In genomic region chr17:84110945-84111344, GRCm38 (mm10) we compare ENCODE assay signal across 16 mouse cellular contexts.
DNase-seq lines count a peak whose midpoint lies in the region; ATAC-seq and TF ChIP-seq lines count a peak whose summit lies in the region.
"Had no signal": no experiment of that assay in that cellular context is flagged by ENCODE, and none has a peak within 500 bp of the region (broad histone marks: within the 10 kb centered on the region; RNA-seq: fewer than 3 reads in every experiment).

No protein-coding gene starts in this region.

- no peak overlapping the region for H3K4me3 ChIP-seq in heart, embryonic 16.5 days (ENCODE audit: low read length)
- H3K4me3 ChIP-seq in thymus, adult 2 months (ENCODE audit: control insufficient read depth, insufficient read depth, low read length), result no peak overlapping the region
- H3K4me3 ChIP-seq in embryonic facial prominence, embryonic 15.5 days (replicated peaks), result no peak overlapping the region
- H3K4me3 ChIP-seq in small intestine, adult 2 months (ENCODE audit: low read depth, low read length), result no peak overlapping the region
- H3K4me3 ChIP-seq in liver, embryonic 11.5 days (ENCODE audit: low read depth, low read length), result no peak overlapping the region
- H3K4me3 ChIP-seq: neural tube, embryonic 13.5 days had no signal

- WGBS in heart, embryonic 16.5 days, result 77% methylated on average over 9 of the region's 9 CpGs
- WGBS in thymus, adult 2 months, result 29% methylated on average over 9 of the region's 9 CpGs
- 86% methylated on average over 9 of the region's 9 CpGs for WGBS in embryonic facial prominence, embryonic 15.5 days
- WGBS in small intestine, adult 2 months, result 46% methylated on average over 9 of the region's 9 CpGs
- 77% methylated on average over 9 of the region's 9 CpGs for WGBS in liver, embryonic 11.5 days

- peak overlapping the region; percentile 41 for H3K27ac ChIP-seq in heart, embryonic 16.5 days (ENCODE audit: low read length)
- no peak overlapping the region for H3K27ac ChIP-seq in thymus, adult 2 months (ENCODE audit: control insufficient read depth, insufficient read depth, low read length)
- peak overlapping the region; percentile 84 for H3K27ac ChIP-seq in embryonic facial prominence, embryonic 15.5 days (replicated peaks)
- H3K27ac ChIP-seq in small intestine, adult 2 months (ENCODE audit: insufficient read depth, low read depth, low read length), result peak overlapping the region; percentile 14; the same call in 1 of the 2 replicates
- no peak overlapping the region for H3K27ac ChIP-seq in liver, embryonic 11.5 days (ENCODE audit: low read depth, low read length)
- H3K27ac ChIP-seq: kidney, postnatal 0 days; neural tube, embryonic 13.5 days had no signal

- ATAC-seq in heart, embryonic 16.5 days (replicated peaks; ENCODE audit: extremely low read depth, insufficient read depth, low FRiP score), result no peak
- no peak for ATAC-seq in embryonic facial prominence, embryonic 15.5 days (ENCODE audit: insufficient number of reproducible peaks, low FRiP score, low TSS enrichment, low read depth)
- no peak for ATAC-seq in liver, embryonic 11.5 days (replicated peaks; ENCODE audit: low FRiP score)

- TF ChIP-seq POLR2A in thymus, adult 2 months (IDR thresholded peaks at IDR 0.05; ENCODE audit: control insufficient read depth, extremely low read depth, insufficient read depth, low read length, poor library complexity), result no peak
- TF ChIP-seq POLR2A in small intestine, adult 2 months (IDR thresholded peaks at IDR 0.05; ENCODE audit: low read depth, low read length), result no peak

- H3K4me1 ChIP-seq in heart, embryonic 16.5 days (ENCODE audit: control insufficient read depth, insufficient read depth, low read length), result peaks cover 17% of the 10 kb centered on the region
- H3K4me1 ChIP-seq in thymus, adult 2 months (replicated peaks; ENCODE audit: control insufficient read depth, insufficient read depth, low read length), result peaks cover 38% of the 10 kb centered on the region
- peaks cover 54% of the 10 kb centered on the region for H3K4me1 ChIP-seq in embryonic facial prominence, embryonic 15.5 days
- H3K4me1 ChIP-seq in small intestine, adult 2 months (ENCODE audit: control insufficient read depth, insufficient read depth, insufficient read length, low read length), result peaks cover 35% of the 10 kb centered on the region
- H3K4me1 ChIP-seq in liver, embryonic 11.5 days (replicated peaks; ENCODE audit: control insufficient read depth, insufficient read depth, low read length), result peaks cover 41% of the 10 kb centered on the region

- DNase-seq in heart, adult 18-20 months, result no peak
- peak; percentile 53 for DNase-seq in thymus, postnatal 0 days (ENCODE audit: low spot score)
- no peak for DNase-seq in thymus, adult 2 months
- no peak for DNase-seq in liver
- no peak for DNase-seq in liver, embryonic 11.5 days (ENCODE audit: low spot score)
- DNase-seq: adrenal gland, adult 2 months; cerebellum, adult 9-10 months; gastrocnemius, postnatal 36 days; right cerebral cortex, postnatal 4 days; thymus, postnatal 36 days had no signal

- H3K4me2 ChIP-seq in heart, embryonic 16.5 days (ENCODE audit: low read depth, low read length), result no peak overlapping the region
- H3K4me2 ChIP-seq in embryonic facial prominence, embryonic 15.5 days (replicated peaks), result no peak overlapping the region
- H3K4me2 ChIP-seq in liver, embryonic 11.5 days, result no peak overlapping the region
- H3K4me2 ChIP-seq: neural tube, embryonic 13.5 days had no signal

- no peak overlapping the region for H3K9ac ChIP-seq in heart, embryonic 16.5 days (ENCODE audit: low read length)
- no peak overlapping the region for H3K9ac ChIP-seq in embryonic facial prominence, embryonic 15.5 days
- H3K9ac ChIP-seq in liver, embryonic 11.5 days (ENCODE audit: low read depth, low read length), result no peak overlapping the region
- H3K9ac ChIP-seq: neural tube, embryonic 13.5 days had no signal

- no peaks in the 10 kb centered on the region for H3K36me3 ChIP-seq in heart, embryonic 16.5 days (ENCODE audit: control insufficient read depth, insufficient read depth)
- H3K36me3 ChIP-seq in thymus, adult 2 months (ENCODE audit: control insufficient read depth, insufficient read depth, low read length), result no peaks in the 10 kb centered on the region
- H3K36me3 ChIP-seq in embryonic facial prominence, embryonic 15.5 days, result no peaks in the 10 kb centered on the region
- H3K36me3 ChIP-seq in small intestine, adult 2 months (ENCODE audit: control insufficient read depth, insufficient read depth, low read length), result no peaks in the 10 kb centered on the region
- no peaks in the 10 kb centered on the region for H3K36me3 ChIP-seq in liver, embryonic 11.5 days (ENCODE audit: control insufficient read depth, insufficient read depth, low read length)
- H3K36me3 ChIP-seq: neural tube, embryonic 13.5 days had no signal

- no peaks in the 10 kb centered on the region for H3K9me3 ChIP-seq in heart, embryonic 16.5 days (replicated peaks; ENCODE audit: control insufficient read depth, low read length)
- no peaks in the 10 kb centered on the region for H3K9me3 ChIP-seq in embryonic facial prominence, embryonic 15.5 days (replicated peaks)
- no peaks in the 10 kb centered on the region for H3K9me3 ChIP-seq in liver, embryonic 11.5 days (ENCODE audit: control insufficient read depth, low read length)
- H3K9me3 ChIP-seq: G1E; neural tube, embryonic 13.5 days had no signal

- no peaks in the 10 kb centered on the region for H3K27me3 ChIP-seq in heart, embryonic 16.5 days (ENCODE audit: control insufficient read depth, insufficient read depth, low read length)
- H3K27me3 ChIP-seq in thymus, adult 2 months (ENCODE audit: control insufficient read depth, insufficient read depth, low read length), result no peaks in the 10 kb centered on the region
- no peaks in the 10 kb centered on the region for H3K27me3 ChIP-seq in embryonic facial prominence, embryonic 15.5 days
- no peaks in the 10 kb centered on the region for H3K27me3 ChIP-seq in small intestine, adult 2 months (ENCODE audit: control insufficient read depth, insufficient read depth, low read length)
- H3K27me3 ChIP-seq in liver, embryonic 11.5 days (replicated peaks; ENCODE audit: control insufficient read depth, insufficient read depth, low read length), result no peaks in the 10 kb centered on the region
- H3K27me3 ChIP-seq: neural tube, embryonic 13.5 days had no signal

- no peak for TF ChIP-seq CTCF in thymus, adult 2 months (IDR thresholded peaks at IDR 0.05; ENCODE audit: borderline replicate concordance, control insufficient read depth, extremely low read depth, insufficient read depth, low read length, poor library complexity)
- TF ChIP-seq CTCF in small intestine, adult 2 months (IDR thresholded peaks at IDR 0.05; ENCODE audit: extremely low read depth, insufficient read length, insufficient replicate concordance, low read depth, low read length), result no peak

Comparison
In these comparisons a context has a peak if more than half of its experiments do, and no peak if none do; other contexts are left out.
1. H3K27ac ChIP-seq: peak in heart, embryonic 16.5 days (single experiment), embryonic facial prominence, embryonic 15.5 days (single experiment) and small intestine, adult 2 months (single experiment); none in thymus, adult 2 months (single experiment) and liver, embryonic 11.5 days (single experiment).